Mouse (Mus musculus): ENCODE measurements around the gene Mff.

Gene Mff

DNA sequence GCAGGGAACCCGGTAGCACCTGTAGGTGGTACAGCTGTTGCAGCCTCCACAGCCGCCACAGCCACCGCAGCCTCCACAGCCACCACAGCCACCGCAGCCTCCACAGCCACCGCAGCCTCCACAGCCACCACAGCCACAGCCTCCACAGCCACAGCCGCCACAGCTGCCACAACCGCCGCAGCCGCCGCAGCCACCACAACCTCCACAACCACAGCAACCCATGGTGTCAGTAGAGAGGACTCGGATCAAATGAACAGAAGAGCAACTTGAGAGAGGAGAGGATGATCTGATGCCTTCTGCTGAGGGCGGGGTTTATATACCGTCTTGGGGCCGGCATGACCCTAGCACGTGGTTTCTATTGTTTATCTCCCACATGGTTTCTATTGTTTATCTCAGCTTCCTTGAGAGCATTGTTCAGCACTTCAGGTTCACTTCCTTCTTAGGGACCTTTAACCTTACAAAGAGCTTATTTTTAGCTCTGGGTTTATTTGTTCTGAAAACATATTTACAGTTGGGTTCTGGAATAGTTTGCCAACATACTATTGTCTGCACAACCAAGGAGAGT is 46.4 kb downstream of the Mff start, which contains the start of gene Gm47791:
Gene Gm47791, minus strand, starts transcription at position 222 of the 565 bp plus-strand sequence.
- no peak for DNase-seq (ENCODE audit: low spot score)

DNA sequence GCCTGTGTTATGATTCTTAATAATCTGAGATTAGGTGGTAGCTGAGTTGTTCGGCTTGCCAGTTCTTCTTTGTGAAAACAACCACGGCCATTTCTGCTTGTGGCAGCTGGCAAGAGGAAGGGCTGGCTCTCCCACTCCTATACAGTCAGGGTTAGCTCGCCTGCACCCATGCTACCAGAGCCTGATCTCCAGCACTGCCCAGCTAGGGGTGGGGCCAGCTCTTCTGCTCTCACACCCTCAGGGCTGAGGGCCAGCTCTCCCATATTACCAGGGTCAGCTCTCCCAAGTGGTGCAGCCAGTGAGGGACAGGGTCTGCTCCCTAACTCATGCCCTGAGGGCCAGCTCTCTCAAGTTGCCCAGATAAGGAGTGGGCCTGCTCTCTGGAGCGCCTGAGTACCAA is 47.7 kb downstream of the Mff start:
- no peak for DNase-seq (ENCODE audit: low spot score)

- no peak for DNase-seq (ENCODE audit: low spot score)
Measured at GRCm38 (mm10) chr1:82773208-82773607, 48.5 kb downstream of the Mff start.

DNA sequence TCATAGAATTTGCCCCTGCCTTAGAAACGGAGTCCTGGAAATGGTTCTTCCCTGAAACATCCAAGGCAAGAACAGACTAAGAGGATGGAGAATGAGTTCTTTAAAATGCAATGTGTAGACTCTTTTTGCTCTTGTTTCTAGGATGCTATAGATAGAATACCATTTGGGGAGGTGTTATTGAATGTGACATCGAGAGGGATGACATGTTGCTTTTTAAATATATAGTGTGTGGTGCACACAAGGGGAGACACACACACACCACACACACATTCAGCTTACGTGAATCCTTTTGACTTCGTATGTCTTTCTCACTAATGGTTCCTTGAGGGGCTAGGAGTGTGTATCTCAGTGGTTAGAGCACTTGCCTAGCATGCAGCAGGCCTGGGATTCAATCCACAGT is 50.6 kb downstream of the Mff start:
- DNase-seq (ENCODE audit: low spot score): no peak

GRCm38 (mm10) chr1:82779388-82779966 is 54.8 kb downstream of the Mff start:
- DNase-seq (ENCODE audit: low spot score): no peak

DNA sequence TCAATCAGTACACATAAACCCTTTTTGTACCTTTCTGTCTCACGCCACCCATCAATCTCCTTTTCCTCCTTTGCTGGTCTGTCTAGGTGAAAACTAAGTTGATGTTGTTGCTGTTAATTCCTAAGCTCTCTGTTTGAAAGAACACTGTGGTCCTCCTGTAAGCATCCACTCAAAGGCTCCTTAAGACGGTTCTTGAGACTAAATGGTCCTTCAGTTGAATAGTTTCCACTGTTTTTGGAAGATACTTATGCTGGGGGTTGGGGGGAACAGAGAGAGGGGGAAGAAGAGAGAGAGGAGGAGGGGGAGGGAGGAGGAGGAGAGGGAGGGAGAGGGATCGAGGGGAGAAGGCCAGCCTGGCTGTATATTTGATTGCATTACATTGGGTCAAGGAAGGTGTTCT is 58.9 kb downstream of the Mff start:
- no peak for DNase-seq (ENCODE audit: low spot score)

DNA sequence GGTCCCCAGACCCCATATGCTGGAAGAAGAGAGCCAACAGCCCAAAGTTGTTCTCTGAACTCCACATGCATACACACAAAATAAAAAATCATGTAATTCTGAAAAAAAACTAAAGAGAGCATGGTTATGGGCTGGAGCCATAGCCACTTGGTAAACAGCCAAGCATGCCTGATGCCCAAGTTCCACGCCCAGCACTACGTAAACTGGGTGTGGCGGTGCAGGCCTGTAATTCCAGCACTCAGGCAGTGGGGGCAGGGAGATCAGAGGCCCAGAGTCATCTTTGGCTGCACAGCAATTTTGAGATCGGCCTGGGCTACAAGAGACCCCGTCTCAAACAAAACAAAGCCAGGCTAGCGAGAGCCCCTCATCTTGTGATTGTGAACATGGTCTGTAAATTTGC is 60.9 kb downstream of the Mff start:
- no peak for DNase-seq (ENCODE audit: low spot score)

DNA sequence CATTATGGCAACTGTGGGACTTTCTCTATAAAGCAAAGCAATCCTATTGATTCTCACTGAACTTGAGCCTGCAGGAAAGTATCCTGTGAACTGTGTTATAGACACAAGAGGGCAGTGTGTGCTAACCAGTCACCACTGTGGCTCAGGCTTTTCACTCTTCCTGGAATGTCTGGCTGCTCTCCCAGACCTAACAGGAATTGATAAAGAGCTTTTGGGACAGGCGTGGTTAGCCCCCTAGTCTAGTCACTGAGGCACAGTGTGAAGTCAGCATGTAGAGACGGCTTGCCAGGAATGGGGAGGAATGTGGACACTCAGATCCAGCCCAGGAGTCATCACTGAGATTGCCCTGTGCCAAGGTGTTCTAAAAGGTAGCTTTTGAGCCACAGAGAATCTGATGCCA is 62.7 kb downstream of the Mff start:
- DNase-seq (ENCODE audit: low spot score): peak; percentile 25

DNA sequence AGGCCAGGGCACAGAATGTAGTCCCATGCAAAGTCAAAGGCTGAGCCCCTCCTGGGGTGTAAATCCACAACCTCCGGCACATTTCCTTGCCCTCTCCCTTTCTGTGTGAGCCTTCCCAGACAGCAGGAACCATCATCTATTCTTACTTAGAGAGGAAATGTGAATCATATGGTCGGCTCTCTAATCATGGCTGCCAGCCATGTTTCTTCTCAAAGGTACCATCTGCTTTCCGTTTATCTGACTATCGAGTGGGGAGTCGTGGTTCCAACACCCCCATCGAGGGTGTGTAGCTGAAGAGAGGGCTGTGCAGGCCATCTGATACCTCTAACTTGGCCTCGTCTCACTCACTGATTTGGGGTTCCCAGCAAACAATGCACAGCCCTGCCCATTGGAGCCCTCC is 63.4 kb downstream of the Mff start:
- DNase-seq (ENCODE audit: low spot score): no peak

DNA sequence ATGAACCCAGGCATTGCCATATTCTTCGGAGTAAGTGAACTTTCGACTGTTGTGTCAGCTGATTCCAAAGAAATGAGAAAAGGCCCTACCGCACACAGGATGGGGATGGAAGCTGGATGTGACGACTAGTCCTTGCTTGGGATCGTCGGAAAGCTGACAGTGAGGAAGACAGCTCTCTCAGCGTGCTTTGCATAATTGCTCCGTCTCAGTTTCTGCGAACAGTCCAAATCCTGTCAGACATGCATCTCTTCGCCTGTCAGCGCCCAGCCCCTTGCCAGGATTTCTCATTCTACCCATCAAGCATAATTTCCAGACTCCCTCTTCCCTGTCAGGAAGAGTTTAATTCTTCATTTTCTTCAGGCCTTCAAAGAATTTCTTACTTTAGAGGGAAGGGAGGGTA is 66.4 kb downstream of the Mff start:
- no peak for DNase-seq (ENCODE audit: low spot score)

- no peak for DNase-seq (ENCODE audit: low spot score)
Measured at GRCm38 (mm10) chr1:82792238-82792637, 67.5 kb downstream of the Mff start.

GRCm38 (mm10) chr1:82793110-82793509 is 68.4 kb downstream of the Mff start:
- DNase-seq (ENCODE audit: low spot score): no peak

DNA sequence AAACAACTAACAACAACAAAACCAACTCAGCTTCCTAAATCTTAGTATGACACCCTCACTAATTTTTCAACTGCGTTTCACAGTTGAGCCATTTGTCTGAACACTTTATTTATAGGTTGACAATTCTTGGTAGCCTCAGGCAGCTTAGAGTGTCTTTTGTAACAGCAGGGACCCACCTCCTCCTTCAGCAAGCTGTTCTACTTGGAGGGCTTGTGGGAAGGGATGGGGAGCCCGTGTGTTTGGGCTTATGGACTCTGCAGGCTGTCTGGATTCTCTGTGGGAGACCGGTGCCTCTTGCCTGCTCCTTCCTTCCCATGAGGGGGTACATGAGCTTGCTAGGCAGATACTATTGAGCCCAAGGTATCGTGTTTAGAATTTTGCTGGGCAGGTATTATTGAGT is 69.3 kb downstream of the Mff start:
- DNase-seq (ENCODE audit: low spot score): peak; percentile 24

- DNase-seq (ENCODE audit: low spot score): no peak
Measured at GRCm38 (mm10) chr1:82795211-82795610, 70.5 kb downstream of the Mff start.

GRCm38 (mm10) chr1:82795702-82796443 is 71.2 kb downstream of the Mff start:
- no peak for DNase-seq (ENCODE audit: low spot score)

DNA sequence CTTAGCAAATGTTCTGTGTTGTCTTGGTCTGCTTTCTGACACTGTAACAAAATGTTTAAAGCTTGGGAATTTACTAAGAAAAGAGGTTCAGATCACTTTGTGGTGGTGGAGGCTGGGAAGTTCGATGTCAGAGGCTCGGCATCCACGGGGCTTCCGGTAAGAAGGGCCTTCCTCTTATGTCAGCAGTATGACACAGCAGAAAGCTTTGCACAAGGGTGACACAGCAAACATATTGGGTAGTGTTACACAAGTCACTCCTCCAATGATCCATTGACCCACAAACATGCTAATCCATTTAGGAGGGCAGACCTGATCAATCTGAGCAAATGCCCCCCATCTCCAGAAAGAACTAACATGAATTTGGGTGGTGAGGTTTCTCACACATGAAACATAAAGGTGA is 72.4 kb downstream of the Mff start:
- DNase-seq (ENCODE audit: low spot score): no peak

- DNase-seq (ENCODE audit: low spot score): no peak
Measured at GRCm38 (mm10) chr1:82798304-82798703, 73.6 kb downstream of the Mff start.

DNA sequence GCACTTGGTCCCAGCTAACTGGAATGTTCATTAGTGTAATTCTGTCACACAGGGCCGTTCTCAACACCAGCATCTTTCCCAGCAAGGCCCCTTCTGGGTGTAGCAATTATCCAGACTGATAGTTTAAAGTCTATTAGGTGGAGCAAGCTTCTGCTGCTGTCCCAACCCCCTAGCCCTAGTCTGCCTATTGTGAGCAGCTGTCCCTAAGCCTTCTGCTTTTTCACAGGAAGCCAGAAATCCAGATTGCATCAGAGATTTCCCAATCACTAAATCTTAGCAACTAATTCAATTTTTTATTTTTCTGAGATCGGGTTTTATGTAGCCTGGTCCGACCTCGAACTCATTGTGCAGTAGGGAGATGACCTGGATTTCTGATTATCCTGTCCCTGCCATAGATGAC is 74.2 kb downstream of the Mff start:
- DNase-seq (ENCODE audit: low spot score): no peak

- DNase-seq (ENCODE audit: low spot score): no peak
Measured at GRCm38 (mm10) chr1:82801105-82801783, 76.6 kb downstream of the Mff start.
